Mouse (Mus musculus) liver, embryonic 14.5 days (tissue): ENCODE measurements around the gene Ntm. TPM values are rescaled to one million over a fixed set of nuclear protein-coding genes. Genes with fewer than 3 reads are reported as not detected.

Source experiments
- ATAC-seq: fragments of 200-750 bp; cut with Nextera tagmentation; 2 replicates; pipeline ENCODE4 v1.8.0; 2017; ENCODE audit warnings: moderate number of reproducible peaks, mild to moderate bottlenecking, moderate library complexity; ENCODE audit not compliant: insufficient read depth
- DNase-seq, 3 experiments: peaks; one replicate each; pipeline ENCODE4 v3.0.0-alpha.2; 2012 to 2013; ENCODE audit warnings: low read depth in 3 of 3, low spot score in 3 of 3
- H3K27ac ChIP-seq: fragments of 300-500 bp; sonication (generic); 2 replicates; pipeline ENCODE4 v1.5.1; 2014; ENCODE audit warnings: moderate library complexity, mild to moderate bottlenecking, control low read depth, inconsistent platforms
- H3K27me3 ChIP-seq: fragments of 300-500 bp; sonication (generic); 2 replicates; pipeline ENCODE4 v1.6.1; 2014; ENCODE audit warnings: mild to moderate bottlenecking, low read length, moderate library complexity; ENCODE audit not compliant: control insufficient read depth, insufficient read depth
- H3K36me3 ChIP-seq: fragments of 300-500 bp; sonication (generic); replicated peaks from 2 replicates; pipeline ENCODE4 v1.6.1; 2014; ENCODE audit warnings: low read depth; ENCODE audit not compliant: control insufficient read depth, insufficient read depth
- H3K4me1 ChIP-seq, 2 experiments: fragments of 200-500 bp in 1 of 2; fragments of 300-500 bp in 1 of 2; sonication (generic) in 1 of 2; replicated peaks; 2 replicates each; pipeline ENCODE4 v1.6.1; 2012 to 2014; ENCODE audit warnings: antibody characterized with exemption in 1 of 2, inconsistent platforms in 1 of 2, low read length in 1 of 2; ENCODE audit not compliant: control insufficient read depth in 2 of 2, insufficient read depth in 2 of 2
- H3K4me2 ChIP-seq: fragments of 300-500 bp; sonication (generic); 2 replicates; pipeline ENCODE4 v1.6.1; 2014; ENCODE audit warnings: low read depth, mild to moderate bottlenecking, control low read depth, moderate library complexity
- H3K4me3 ChIP-seq, 2 experiments: fragments of 200-500 bp in 1 of 2; fragments of 300-500 bp in 1 of 2; sonication (generic) in 1 of 2; 2 replicates each; pipeline ENCODE4 v1.5.1; 2012 to 2014; ENCODE audit warnings: low read depth in 2 of 2, low read length in 2 of 2, mild to moderate bottlenecking in 2 of 2, control low read depth in 1 of 2, inconsistent platforms in 1 of 2, moderate library complexity in 1 of 2; ENCODE audit not compliant: insufficient read depth in 1 of 2
- H3K9ac ChIP-seq: fragments of 300-500 bp; sonication (generic); replicated peaks from 2 replicates; pipeline ENCODE4 v1.6.1; 2014; ENCODE audit warnings: mild to moderate bottlenecking, control low read depth, moderate library complexity
- H3K9me3 ChIP-seq: fragments of 300-500 bp; sonication (generic); 2 replicates; pipeline ENCODE4 v1.6.1; 2016; ENCODE audit warnings: low read length, mixed read lengths; ENCODE audit not compliant: control insufficient read depth
- CTCF ChIP-seq: IDR thresholded peaks from 2 replicates; pipeline ENCODE4 v1.5.1; 2016; ENCODE audit warnings: antibody characterized with exemption, low read depth, control low read depth
- EP300 ChIP-seq: IDR thresholded peaks from 2 replicates; pipeline ENCODE4 v1.6.1; 2016; ENCODE audit warnings: antibody characterized with exemption, low read depth
- WGBS: fragments of 180-500 bp; shearing (Covaris S2); extraction: QIAGEN DNeasy Blood & Tissue Kit; methylation state at CpG from one replicate; pipeline ENCODE4 v1.1.7; 2014; ENCODE audit not compliant: insufficient replicate concordance; 5-methylcytosine and 5-hydroxymethylcytosine counted together
- polyA plus RNA-seq, 2 experiments: library from polyadenylated mRNA; depleted of rRNA in 1 of 2; stranded (reverse) in 1 of 2; unstranded in 1 of 2; fragments of >200 nt; fragmentation: Nextera tagmentation in 1 of 2; extraction: Ambion mirVana in 1 of 2; gene quantifications; 2 replicates each; pipeline versions ENCODE4 v1.2.1 to v1.2.3; 2012 to 2014

Gene Ntm
- polyA plus RNA-seq, 2 experiments = 0.21 to 0.30 TPM

- Histone ChIP-seq H3K27ac (no peak overlapping the region), H3K36me3 (no peaks in the 10 kb centered on the region), H3K27me3 (no peaks in the 10 kb centered on the region), H3K4me2 (no peak overlapping the region), H3K4me1 (no peaks in the 10 kb centered on the region), H3K9ac (no peak overlapping the region), H3K9me3 (no peaks in the 10 kb centered on the region), H3K4me3 (no peak overlapping the region)
- no peak for DNase-seq
- WGBS = 20% methylated on average over 2 of the region's 2 CpGs
- TF ChIP-seq EP300 (no peak), CTCF (no peak)
- no peak for ATAC-seq
These were observed 760.7 kb downstream of the Ntm start for GRCm38 (mm10) chr9:29202196-29202595.

- TF ChIP-seq EP300 (no peak), CTCF (peak; percentile 5; the same call in 1 of the 2 replicates)
- Histone ChIP-seq H3K36me3 (no peaks in the 10 kb centered on the region), H3K9me3 (no peaks in the 10 kb centered on the region), H3K4me3 (no peak overlapping the region), H3K27ac (no peak overlapping the region), H3K27me3 (no peaks in the 10 kb centered on the region), H3K9ac (no peak overlapping the region), H3K4me2 (no peak overlapping the region), H3K4me1 (no peaks in the 10 kb centered on the region)
- WGBS = 50% methylated on average over 14 of the region's 14 CpGs
- ATAC-seq = no peak
- no peak for DNase-seq
These were observed 761.5 kb downstream of the Ntm start for GRCm38 (mm10) chr9:29201163-29202053.

GRCm38 (mm10) chr9:29197046-29197445 is 765.9 kb downstream of the Ntm start:
- no peak overlapping the region for H3K9ac ChIP-seq
- no peaks in the 10 kb centered on the region for H3K27me3 ChIP-seq
- H3K4me1 ChIP-seq = no peaks in the 10 kb centered on the region
- H3K9me3 ChIP-seq = no peaks in the 10 kb centered on the region
- TF ChIP-seq CTCF (no peak), EP300 (no peak)
- H3K4me3 ChIP-seq = no peak overlapping the region
- no peak overlapping the region for H3K4me2 ChIP-seq
- H3K36me3 ChIP-seq = no peaks in the 10 kb centered on the region
- ATAC-seq (no peak), DNase-seq (no peak)
- H3K27ac ChIP-seq = no peak overlapping the region
- 56% methylated on average over 3 of the region's 3 CpGs for WGBS

- Histone ChIP-seq H3K9ac (no peak overlapping the region), H3K4me3 (no peak overlapping the region), H3K9me3 (no peaks in the 10 kb centered on the region), H3K27ac (no peak overlapping the region), H3K4me2 (no peak overlapping the region), H3K4me1 (no peaks in the 10 kb centered on the region), H3K27me3 (no peaks in the 10 kb centered on the region), H3K36me3 (no peaks in the 10 kb centered on the region)
- no peak for DNase-seq
- TF ChIP-seq CTCF (no peak), EP300 (no peak)
- no peak for ATAC-seq
- WGBS = 41% methylated on average over 2 of the region's 2 CpGs
These were observed 768.7 kb downstream of the Ntm start for GRCm38 (mm10) chr9:29194265-29194664.

GRCm38 (mm10) chr9:29183011-29183410 is 779.9 kb downstream of the Ntm start:
- no peaks in the 10 kb centered on the region for H3K36me3 ChIP-seq
- 43% methylated on average over 5 of the region's 5 CpGs for WGBS
- ATAC-seq = no peak
- no peak for TF ChIP-seq EP300
- TF ChIP-seq CTCF = no peak
- H3K9ac ChIP-seq = no peak overlapping the region
- no peaks in the 10 kb centered on the region for H3K4me1 ChIP-seq
- H3K27me3 ChIP-seq = no peaks in the 10 kb centered on the region
- H3K27ac ChIP-seq = no peak overlapping the region
- H3K9me3 ChIP-seq = no peaks in the 10 kb centered on the region
- DNase-seq = no peak
- H3K4me3 ChIP-seq = no peak overlapping the region
- H3K4me2 ChIP-seq = no peak overlapping the region
